Mouse (Mus musculus): ENCODE results near the gene Zkscan2.

Gene Zkscan2

GRCm38 (mm10) chr7:123431206-123431605 lies 69.0 kb downstream of the Zkscan2 start:
- no peak for DNase-seq (ENCODE audit: low read depth, low spot score)

- no peak for DNase-seq (ENCODE audit: low read depth, low spot score)
These were observed 69.9 kb downstream of the Zkscan2 start for GRCm38 (mm10) chr7:123430411-123430705.

GRCm38 (mm10) chr7:123429624-123430410 lies 70.4 kb downstream of the Zkscan2 start:
- DNase-seq (ENCODE audit: low read depth, low spot score), result no peak

Data from WW6 (cell line).